Mouse (Mus musculus): Measurements from ENCODE around the gene Gpd2. TPM values are rescaled to one million over a fixed set of nuclear protein-coding genes. Genes with fewer than 3 reads are reported as not detected.

Gene Gpd2
- total RNA-seq, 4 experiments from 2014 or later: 120 to 148 (median 124) TPM

DNA sequence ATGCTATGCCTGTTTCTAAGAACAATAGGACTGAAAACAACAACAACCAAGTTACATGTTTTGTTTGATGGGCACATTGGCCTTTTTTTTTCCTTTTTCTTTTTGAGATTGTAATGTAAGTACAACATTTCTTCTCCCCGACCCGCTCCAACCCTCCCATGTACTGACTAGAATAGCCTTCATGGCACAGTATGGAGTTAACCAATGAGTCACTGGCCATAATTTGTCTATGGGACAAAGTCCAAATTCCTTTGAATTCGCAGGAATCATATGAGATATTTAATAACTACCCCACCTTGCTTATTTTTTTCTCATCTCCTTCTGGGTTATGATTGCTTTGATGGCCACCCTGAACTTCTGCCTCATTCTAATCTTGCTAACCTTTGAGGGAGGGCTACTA lies 12.7 kb downstream of the Gpd2 start:
- no peak for DNase-seq (ENCODE audit: low spot score in 2 of 2)

DNA sequence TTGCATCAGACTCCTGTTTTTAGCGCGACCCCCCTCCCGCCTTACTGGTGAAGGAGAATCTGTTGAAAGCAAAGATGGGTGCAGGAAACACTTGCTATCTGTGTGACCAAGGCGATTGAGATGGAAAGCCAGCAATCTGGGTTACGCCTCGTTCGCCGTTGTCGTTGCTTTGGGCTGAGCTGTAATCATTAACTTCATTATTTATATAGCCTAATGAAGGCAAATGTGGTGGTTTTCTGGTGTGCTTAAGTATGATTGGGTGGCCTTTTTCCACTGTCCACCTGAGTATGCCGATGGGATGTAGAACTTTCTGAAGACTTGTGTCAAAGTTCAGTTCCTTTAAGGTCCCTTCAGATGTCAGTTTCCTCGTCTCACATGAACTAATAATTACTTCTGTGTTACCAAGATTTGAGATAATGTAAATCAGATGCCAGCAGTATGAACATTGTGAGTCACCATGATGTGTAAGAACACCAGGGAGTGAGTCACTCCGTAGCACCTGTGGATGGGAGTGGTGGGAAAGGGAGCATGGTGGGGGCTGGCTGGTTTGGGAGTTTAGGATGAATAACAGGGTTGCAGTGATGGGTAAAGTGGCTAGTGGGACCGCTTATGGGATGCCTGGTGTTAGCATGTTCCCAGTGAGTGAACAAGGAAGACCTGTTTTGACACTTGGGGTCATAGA lies 14.3 kb downstream of the Gpd2 start:
- DNase-seq (ENCODE audit: low spot score in 2 of 2): no peak

DNA sequence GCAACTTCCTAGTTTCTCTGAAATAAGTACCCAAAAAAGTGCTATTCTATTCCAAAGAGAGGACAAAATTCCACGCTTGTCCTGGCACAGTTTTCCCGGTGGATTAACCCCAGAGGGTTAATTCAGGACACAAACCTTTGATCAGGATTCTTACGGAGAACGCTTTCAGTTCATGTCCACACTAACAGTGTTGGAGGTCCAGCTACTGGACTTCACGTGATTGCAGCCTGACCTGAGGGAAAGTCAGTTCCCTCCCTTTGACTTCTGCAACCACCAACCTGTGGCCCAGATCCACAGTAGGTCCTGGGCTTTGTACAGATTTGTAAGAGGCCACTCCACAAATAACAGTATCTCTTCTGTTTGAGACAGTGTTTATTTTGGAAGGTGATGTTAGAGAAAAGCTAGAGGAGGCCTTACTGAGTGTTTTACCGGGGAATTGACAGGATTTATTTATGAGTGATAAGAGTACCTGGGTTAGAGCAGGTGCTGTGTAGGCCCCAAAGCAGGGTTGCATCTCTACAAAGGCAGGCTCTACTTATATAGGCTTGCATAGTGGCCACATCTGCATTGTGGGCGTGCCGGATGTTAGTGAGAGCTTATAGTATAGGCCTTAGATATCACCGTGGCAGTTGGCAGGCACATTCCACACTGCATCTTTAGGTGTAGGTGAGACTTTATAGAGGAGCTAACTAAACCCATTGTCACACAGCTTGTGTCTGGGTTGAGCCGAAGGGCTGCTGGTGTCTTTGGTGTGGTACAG lies 15.3 kb downstream of the Gpd2 start:
- no peak for DNase-seq (ENCODE audit: low spot score in 2 of 2)

DNA sequence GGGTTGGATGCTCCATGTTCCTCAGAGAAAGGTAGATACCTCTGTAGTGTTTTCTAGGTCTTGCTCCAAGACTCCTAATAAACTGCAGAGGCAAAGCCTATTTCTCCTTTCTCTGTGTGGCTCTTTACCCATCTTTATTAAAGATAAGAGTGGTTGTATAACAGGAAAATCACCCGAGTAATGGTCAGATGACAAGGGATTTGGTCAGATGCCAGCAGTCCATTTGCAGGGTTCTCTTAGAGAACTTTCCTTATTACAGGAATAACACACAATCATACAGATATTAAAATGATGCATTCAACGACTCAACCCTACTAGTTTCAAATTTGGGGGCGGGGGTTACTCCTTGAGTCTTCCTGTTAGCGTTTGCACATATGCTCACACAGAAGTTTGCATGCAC lies 16.8 kb downstream of the Gpd2 start:
- DNase-seq (ENCODE audit: low spot score in 2 of 2): no peak

DNA sequence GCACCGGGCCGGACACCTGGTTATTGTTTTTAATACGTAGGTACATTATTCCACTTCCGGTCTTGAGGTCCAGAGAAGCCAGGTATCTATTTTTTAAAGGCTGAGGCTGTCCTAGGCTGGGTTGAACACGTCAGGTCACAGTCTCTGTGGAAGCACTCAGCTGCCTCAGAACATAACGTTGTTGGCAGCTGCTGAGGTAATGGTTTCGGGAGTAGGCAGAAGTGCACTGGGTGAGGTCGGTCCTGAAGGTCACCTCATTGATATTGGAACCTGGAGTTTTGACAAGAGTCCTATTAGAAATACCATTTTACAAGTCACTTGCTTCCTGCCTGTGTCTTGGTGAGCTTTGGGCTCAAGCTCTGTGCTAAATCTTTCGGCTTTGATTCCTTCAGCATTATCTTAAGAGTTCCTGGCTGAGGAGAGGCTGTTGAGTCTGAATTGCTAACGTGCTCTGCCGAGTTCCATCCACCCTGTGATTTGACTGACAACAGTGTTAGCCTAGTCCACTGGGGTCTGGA lies 17.8 kb downstream of the Gpd2 start:
- no peak for DNase-seq (ENCODE audit: low spot score in 2 of 2)

DNA sequence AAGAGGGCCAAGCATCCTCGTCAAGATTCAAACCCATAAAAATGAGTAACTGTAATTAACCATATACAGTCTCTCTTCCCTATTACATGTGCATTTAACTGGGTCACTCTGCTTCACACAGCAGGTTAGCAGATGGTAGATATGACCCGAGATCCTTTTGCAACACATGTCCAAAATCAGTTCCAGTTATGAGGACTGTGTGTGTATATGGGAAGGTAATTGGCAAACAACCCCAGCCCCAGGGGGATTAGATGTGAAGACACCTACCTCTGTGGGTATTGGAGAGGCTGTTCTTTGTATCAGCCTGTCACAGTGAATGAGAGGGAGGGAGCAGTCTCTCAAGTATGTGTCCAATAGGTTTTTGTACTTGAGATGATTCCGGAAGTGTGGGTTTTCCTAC lies 18.4 kb downstream of the Gpd2 start:
- no peak for DNase-seq (ENCODE audit: low spot score in 2 of 2)

DNA sequence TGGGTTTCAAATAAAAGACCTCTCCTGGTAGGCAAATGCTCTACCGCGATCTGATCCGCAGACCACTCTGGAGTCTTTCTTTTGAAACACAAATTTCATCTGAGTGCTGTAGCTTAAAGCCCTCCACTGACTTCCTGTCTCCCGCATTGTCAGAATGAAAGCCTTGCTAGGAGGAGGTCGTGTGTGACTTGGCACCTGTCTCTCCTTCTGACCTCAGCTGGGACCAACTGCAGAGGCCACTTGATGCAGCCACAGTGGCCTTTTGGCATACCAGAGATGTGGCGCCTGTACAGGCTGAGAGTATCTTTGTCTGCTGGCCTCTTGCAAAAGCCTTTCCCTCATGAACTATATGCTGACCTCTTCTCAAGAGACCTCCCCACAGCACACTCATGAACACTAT lies 19.0 kb downstream of the Gpd2 start:
- DNase-seq (ENCODE audit: low spot score in 2 of 2): no peak

DNA sequence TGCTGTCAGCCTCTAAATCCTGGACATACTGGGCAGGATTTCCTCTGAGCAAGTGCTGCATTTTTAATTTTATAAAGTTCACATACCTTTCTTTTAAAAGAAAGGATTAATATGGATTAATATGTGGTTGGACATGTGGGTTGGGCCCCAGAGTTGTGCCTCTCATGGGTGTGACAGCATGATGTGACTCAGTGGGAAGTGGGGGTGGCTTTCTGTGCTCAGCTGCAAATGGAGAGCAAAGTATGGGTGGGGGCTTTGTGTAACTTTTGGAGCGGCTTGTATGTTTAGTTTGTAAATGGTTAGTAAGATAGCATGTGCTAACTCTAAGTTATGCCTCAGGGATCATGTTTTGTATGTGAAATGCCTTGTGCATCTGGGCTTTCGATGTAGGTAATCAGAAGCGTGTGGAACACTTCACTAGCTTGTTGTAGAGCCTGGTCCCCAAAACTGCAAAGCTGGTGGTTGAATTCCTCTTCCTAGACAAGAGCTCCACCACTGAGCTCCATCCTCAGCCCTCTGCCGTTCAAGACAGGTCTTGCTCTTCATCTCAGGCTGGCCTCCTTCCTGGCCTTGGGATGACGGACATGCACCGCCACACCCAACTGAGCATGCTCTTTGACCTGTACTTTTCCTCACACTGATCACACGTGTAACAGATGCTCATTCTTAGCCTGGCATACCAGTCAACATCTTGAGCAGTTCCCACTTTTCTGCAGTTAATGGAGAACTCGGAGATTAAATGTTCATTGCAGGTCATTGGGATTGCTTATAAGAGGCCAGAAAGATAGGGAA lies 24.0 kb downstream of the Gpd2 start:
- no peak for DNase-seq (ENCODE audit: low spot score in 2 of 2)

DNA sequence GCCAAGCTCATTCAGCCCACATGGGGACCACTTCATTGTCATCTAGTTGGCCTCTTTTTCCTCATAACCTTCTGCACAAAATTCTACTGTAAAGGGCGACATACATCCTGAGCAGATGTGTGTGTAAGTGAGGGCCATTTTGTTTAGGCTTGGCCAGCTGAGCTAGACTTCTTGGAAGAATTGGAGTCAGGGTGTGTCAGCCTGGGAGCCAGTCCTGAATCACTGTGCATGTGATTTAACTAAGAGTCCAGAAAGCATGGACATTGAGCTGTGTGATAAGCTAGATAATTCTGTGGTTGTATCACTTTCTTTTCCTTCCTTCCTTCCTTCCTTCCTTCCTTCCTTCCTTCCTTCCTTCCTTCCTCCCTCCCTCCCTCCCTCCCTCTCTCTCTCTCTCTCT lies 26.0 kb downstream of the Gpd2 start:
- DNase-seq (ENCODE audit: low spot score in 2 of 2): no peak

DNA sequence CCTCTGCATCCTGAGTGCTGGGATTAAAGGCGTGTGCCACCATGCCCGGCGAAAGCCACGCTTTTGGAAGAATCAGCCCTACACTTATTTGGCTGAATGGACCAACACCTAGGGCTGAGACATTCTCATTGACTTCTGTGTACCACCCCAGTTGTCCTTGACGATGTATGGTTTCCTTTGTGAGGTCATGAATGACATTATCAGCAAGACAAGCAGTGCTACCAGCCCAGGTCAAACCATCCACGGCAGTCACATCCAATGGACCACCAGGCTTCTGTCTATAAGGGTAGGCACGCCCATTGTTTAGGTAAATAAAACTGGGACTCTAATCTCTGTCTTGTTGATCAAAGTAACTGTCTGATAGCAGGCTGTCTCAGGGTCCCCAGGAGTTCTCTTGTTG lies 27.5 kb downstream of the Gpd2 start:
- no peak for DNase-seq (ENCODE audit: low spot score in 2 of 2)

DNA sequence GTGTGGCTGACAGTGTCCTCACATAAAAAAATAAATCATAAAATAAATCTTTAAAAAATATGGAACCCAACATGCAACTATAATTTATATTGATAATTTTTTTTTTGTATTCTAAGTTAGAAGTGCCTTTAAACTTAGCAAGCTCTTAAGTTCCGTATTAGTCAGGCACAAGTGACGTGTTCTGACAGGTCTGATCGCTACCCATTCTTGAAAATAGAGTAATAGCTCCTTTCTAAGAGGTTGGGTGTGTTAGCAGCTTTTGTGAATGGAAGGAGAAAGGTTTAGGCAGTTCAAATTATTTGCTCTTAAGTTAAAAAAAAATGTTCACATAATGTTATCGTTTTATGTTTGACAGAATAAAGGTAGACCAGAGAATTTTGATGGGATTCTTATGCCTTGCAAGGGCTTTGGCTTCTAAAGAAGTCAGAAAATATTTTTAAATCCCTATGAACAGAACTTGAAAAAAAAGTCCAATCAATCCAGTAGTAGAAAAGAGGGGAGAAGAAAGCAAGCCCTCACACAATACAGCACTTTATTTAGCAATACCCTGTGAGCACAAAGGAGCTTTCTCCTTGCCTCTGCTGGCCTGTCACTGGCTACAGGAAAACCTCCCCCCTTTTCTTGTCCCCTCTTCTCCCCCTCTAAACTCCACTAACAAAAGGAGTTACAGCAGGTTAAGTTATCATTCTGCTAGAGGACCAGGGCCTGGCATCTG lies 29.4 kb downstream of the Gpd2 start:
- DNase-seq (ENCODE audit: low spot score in 2 of 2): no peak

DNA sequence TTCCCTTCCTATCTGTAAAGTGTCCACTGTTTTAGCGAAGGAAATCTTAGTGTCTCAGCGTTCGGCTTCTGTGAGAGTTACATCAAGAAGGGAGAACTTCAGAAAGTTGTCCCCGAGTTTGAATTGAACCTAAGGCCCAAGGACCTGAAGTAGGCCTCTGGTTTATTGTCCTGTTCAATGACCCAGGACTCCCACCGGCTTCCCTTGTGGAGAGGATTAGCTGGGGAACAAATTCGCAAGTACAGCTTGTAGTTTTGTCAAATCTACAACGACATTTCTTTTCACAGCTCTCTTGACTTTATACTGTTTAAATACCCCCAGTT lies 29.9 kb downstream of the Gpd2 start:
- no peak for DNase-seq (ENCODE audit: low spot score in 2 of 2)

DNA sequence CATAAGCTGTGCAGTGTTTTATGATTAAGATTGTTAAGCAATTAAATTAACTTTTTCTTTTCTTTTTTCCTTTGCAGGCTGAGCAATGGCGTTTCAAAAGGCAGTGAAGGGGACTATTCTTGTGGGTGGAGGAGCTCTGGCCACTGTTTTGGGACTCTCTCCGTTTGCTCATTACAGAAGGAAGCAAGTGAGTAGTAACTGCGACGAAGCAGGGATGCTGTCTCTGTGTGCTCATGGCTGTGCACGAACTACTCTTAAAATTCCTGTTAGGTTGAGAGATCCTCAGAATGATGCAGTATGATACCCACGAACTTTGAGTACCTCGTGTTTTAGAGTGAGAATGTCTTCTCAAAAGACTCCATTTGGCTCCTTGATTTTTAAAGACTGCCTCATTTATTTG lies 30.5 kb downstream of the Gpd2 start:
- DNase-seq (ENCODE audit: low spot score in 2 of 2): no peak

DNA sequence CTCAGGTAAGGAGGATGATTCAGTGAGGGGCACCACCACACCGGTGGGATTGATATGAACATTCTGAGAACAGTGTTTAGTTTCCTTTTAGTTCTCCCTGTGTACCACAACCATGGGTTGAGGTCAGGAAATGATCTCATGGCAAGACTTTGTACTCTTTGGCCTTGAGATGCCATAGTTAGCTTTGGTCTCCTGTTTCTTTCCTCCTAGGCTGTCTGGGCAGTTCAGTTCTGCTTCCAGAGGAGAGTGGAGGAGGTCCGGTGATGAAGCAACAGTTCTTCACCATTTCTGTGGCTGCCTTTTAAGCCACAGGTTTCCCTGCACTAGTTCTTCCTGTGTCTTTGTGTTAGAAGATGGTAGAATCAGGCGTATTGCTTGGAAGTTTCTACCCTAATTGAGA lies 31.4 kb downstream of the Gpd2 start:
- no peak for DNase-seq (ENCODE audit: low spot score in 2 of 2)

DNA sequence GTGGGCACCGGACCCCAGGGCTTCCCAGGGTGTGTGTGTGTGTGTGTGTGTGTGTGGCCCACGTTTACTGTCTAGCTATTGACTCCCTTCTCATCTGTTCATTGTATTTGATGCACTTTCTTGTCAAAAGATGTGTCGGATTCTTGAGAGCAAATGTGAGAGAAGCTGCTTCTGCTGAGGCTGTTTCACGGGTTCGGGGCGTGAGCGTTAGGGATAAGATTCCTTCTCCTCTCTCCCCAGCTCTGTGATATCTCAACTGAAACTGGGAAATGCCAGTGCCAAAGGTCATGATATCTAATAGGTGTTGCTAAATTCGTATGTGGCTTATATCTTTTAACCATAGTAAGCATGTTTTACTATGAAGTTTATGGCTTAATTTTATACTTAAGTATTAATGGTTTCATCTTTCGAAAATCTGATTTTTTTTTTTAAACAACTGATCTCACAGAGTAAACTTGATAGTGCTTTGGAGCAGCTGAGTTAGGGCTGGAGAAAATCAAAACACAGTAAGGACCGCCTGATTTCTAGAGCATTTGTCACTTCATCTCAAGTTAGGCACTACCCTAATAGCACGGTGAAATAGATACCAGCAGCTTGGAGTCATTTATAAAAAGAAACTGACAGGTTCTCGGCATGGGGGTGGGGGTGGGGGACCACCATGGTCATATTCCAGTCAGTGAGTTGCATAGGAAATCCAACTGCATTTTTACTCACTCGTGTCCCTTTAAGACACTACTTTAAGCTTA lies 32.4 kb downstream of the Gpd2 start:
- DNase-seq (ENCODE audit: low spot score in 2 of 2): no peak

DNA sequence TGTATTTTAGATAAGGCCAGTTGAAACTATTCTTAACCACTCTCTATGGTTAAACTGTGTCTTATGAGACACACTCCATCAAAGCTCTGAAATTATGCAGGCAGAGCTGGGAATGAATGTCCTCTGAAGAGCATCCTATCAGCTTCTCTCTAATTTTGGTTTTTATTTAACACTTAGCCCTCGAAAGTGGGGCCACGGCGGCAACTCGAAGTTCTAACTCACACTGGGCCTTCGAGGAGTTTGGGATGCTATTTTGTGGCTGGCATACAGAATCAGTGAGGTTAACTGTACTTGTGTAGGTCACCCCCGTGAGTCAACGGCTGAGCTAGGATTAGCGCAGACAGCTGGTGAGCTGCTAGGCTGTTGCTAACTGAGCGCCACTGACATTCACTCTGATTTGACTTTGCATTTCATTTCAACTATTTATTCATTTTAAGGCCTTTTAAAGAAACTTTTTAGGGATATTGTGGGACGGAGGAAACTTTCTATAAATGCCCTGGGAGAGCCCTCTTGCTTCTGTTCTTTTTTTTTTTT lies 42.8 kb downstream of the Gpd2 start:
- DNase-seq (ENCODE audit: low spot score in 2 of 2): no peak

DNA sequence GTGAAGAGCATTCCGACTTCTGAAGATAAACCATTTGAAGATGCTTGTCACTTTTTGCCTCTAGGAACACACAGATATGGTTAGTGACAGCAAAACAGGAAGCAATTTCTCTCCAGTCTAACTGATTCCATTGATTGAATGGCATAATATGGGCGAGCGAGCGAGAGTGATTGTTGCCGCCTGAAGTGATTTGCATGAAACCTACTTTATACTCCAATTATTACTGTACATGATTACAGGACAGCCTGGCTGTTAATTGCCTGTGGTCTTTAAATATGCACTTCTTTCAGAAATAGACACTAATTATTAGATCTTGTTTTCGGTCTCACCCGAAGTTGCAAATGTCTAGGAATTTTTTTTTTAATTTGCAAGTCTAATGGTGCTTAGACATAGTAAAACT lies 46.4 kb downstream of the Gpd2 start:
- DNase-seq (ENCODE audit: low spot score in 2 of 2): no peak

DNA sequence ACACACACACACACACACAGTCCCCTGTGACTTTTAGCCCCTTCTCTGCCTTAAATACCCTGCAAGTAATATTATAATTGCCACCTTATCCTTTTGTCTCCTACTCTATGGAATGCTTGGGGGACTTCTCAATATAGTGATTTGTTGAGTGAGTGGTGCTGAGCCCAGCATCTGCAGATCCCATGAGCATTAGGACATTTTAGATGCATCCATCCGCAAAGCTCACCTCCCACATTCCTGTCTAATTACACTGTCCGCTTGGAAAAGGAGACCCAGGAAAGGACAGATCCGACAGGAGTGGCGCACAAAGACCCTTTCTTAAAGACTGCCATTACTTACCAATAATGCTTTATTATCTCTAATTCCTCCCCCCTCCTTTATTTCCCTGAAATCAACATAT lies 47.8 kb downstream of the Gpd2 start:
- DNase-seq (ENCODE audit: low spot score in 2 of 2): no peak

DNA sequence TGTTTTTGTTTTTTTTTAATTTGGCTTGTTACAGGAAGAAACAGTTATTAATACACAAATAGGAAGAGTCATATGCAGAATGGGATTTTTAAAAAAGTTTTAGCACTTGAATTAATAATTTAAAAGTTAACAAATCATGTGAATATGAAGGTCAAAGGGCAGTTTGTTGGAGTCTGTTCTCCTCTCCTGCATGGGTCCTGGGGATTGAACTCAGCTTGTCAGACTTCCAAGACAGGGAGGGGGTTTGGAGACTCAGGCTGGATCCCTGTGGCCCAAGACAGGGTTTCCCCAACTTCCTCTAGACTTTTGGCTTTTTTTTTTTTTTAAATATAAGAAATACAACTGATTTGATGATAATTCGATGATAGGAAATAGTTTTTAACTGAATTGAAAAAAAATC lies 50.6 kb downstream of the Gpd2 start:
- DNase-seq (ENCODE audit: low spot score in 2 of 2): no peak

DNA sequence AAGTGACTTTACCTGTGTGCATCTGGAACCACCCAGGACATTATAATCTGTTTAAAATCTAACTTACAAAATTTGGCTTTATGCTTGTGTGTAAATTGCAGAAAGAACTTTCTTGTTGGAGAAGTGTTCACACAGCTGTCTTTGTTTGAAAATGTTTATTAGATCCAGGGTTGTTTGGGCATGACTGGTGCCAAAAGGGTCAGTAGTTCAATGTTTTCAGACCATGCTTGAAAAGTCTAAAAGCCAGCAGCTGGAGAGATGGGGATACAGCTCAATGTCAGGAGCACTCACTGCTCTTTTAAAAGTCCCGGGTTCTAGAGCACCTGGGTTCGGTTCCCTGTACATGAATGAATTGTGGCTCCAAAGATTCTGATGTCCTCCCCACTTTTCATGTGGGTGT lies 56.1 kb downstream of the Gpd2 start:
- DNase-seq (ENCODE audit: low spot score in 2 of 2): no peak

DNA sequence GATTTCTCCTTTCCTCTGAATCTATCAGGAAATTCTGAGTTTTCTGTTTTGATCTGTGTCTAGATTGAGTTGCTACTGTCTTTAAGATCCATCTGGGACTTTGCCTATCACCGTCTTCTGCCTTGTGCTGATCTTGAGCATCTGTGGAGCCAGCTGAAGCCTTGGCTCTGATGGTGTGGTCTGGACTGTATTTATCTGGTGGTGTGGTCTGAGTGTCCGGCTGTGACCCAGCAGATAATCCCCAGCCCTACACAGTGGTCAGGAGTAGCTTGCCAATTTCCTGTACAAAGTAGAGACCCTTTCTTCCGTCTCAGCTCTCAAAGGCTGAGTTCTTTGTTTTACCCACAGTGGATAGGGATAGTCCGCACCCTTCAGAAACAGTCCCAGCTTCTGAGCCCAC lies 58.6 kb downstream of the Gpd2 start:
- no peak for DNase-seq (ENCODE audit: low spot score in 2 of 2)

Measured in layer of hippocampus, adult 8-10 months (tissue).